Mouse (Mus musculus) CH12.LX (cell line): ENCODE measurements around the gene Eva1a. TPM values are rescaled to one million over a fixed set of nuclear protein-coding genes. Genes with fewer than 3 reads are reported as not detected.

Experiments
- DNase-seq: peaks from one replicate; pipeline ENCODE4 v3.0.0-alpha.2; 2013; ENCODE audit errors: extremely low read depth
- H3K27ac ChIP-seq: 2 replicates; pipeline ENCODE4 v1.5.1; 2012; ENCODE audit warnings: low read depth, mild to moderate bottlenecking, control low read depth, moderate library complexity; ENCODE audit not compliant: insufficient read depth
- H3K27me3 ChIP-seq: replicated peaks from 2 replicates; pipeline ENCODE3; 2012; ENCODE audit warnings: inconsistent platforms
- H3K36me3 ChIP-seq, 2 experiments: replicated peaks in 1 of 2; 2 replicates each; pipeline versions ENCODE3 to v1.6.1; 2012; ENCODE audit warnings: inconsistent platforms in 1 of 2, low read length in 1 of 2, mild to moderate bottlenecking in 1 of 2, mixed read lengths in 1 of 2, moderate library complexity in 1 of 2; ENCODE audit not compliant: control insufficient read depth in 1 of 2, insufficient read depth in 1 of 2
- H3K4me1 ChIP-seq, 2 experiments: 2 replicates each; pipeline ENCODE4 v1.6.1; 2012; ENCODE audit warnings: inconsistent platforms in 1 of 2, moderate library complexity in 1 of 2; ENCODE audit not compliant: insufficient read depth in 2 of 2, control insufficient read depth in 1 of 2
- H3K4me2 ChIP-seq: 2 replicates; pipeline ENCODE4 v1.6.1; 2012; ENCODE audit warnings: low read depth, mild to moderate bottlenecking, control low read depth; ENCODE audit not compliant: poor library complexity, insufficient read depth, severe bottlenecking
- H3K4me3 ChIP-seq, 3 experiments: fragments of 150-350 bp in 1 of 3; sonication (generic) in 1 of 3; replicated peaks in 1 of 3; 2 replicates each; pipeline versions ENCODE3 to v1.5.1; 2011 to 2012; ENCODE audit warnings: low read depth in 2 of 3, low read length in 2 of 3, mild to moderate bottlenecking in 2 of 3, moderate library complexity in 2 of 3, control low read depth in 1 of 3, improper control_type of control experiment in 1 of 3, inconsistent platforms in 1 of 3, mixed read lengths in 1 of 3; ENCODE audit not compliant: poor library complexity in 1 of 3
- H3K79me2 ChIP-seq: replicated peaks from 2 replicates; pipeline ENCODE4 v1.6.1; 2012; ENCODE audit warnings: mild to moderate bottlenecking, moderate library complexity; ENCODE audit not compliant: control insufficient read depth, poor library complexity, insufficient read depth, severe bottlenecking; ENCODE audit errors: extremely low read depth
- H3K9ac ChIP-seq: 2 replicates; pipeline ENCODE4 v1.6.1; 2012; ENCODE audit warnings: low read depth, mild to moderate bottlenecking, control low read depth, moderate library complexity; ENCODE audit not compliant: insufficient read depth
- H3K9me3 ChIP-seq: replicated peaks from 2 replicates; pipeline ENCODE3; 2012; ENCODE audit warnings: low read length, inconsistent platforms, mixed read lengths
- CHD1 ChIP-seq: IDR thresholded peaks from 2 replicates; pipeline ENCODE4 v1.6.1; 2012; ENCODE audit warnings: low read depth, low read length, improper control_type of control experiment, inconsistent platforms
- ELF1 ChIP-seq: IDR thresholded peaks from 2 replicates; pipeline ENCODE4 v1.6.1; 2014; ENCODE audit warnings: low read depth, mild to moderate bottlenecking, inconsistent platforms, low read length, improper control_type of control experiment
- HCFC1 ChIP-seq: IDR thresholded peaks from 2 replicates; pipeline ENCODE4 v1.6.1; 2012; ENCODE audit warnings: low read depth, mild to moderate bottlenecking, inconsistent platforms, low read length, improper control_type of control experiment
- IRF4 ChIP-seq: IDR thresholded peaks from 2 replicates; pipeline ENCODE4 v1.6.1; 2014; ENCODE audit warnings: low read depth, mild to moderate bottlenecking, inconsistent platforms, low read length, improper control_type of control experiment
- JUND ChIP-seq: conservative IDR thresholded peaks from 2 replicates; pipeline ENCODE4 v1.6.1; 2011; ENCODE audit warnings: low read depth, low read length, improper control_type of control experiment
- KAT2A ChIP-seq: IDR thresholded peaks from 2 replicates; pipeline ENCODE4 v1.6.1; 2012; ENCODE audit warnings: low read length, improper control_type of control experiment, inconsistent platforms; ENCODE audit not compliant: insufficient replicate concordance
- MAFK ChIP-seq: IDR thresholded peaks from 2 replicates; pipeline ENCODE4 v1.6.1; 2011; ENCODE audit warnings: low read length, improper control_type of control experiment; ENCODE audit not compliant: insufficient replicate concordance
- MAX ChIP-seq: IDR thresholded peaks from 2 replicates; pipeline ENCODE4 v1.6.1; 2011; ENCODE audit warnings: low read length, improper control_type of control experiment
- MAZ ChIP-seq: IDR thresholded peaks from 2 replicates; pipeline ENCODE4 v1.6.1; 2012; ENCODE audit warnings: low read depth, mild to moderate bottlenecking, inconsistent platforms, low read length, improper control_type of control experiment, moderate library complexity
- MEF2A ChIP-seq: IDR thresholded peaks from 2 replicates; pipeline ENCODE4 v1.6.1; 2014; ENCODE audit warnings: low read depth, mild to moderate bottlenecking, inconsistent platforms, low read length, improper control_type of control experiment, borderline replicate concordance
- MXI1 ChIP-seq: IDR thresholded peaks from 2 replicates; pipeline ENCODE4 v1.6.1; 2011; ENCODE audit warnings: mild to moderate bottlenecking, low read depth, low read length, improper control_type of control experiment
- MYC ChIP-seq: IDR thresholded peaks from 2 replicates; pipeline ENCODE4 v1.6.1; 2011; ENCODE audit warnings: low read depth, mild to moderate bottlenecking, improper control_type of control experiment, low read length
- NELFE ChIP-seq: IDR thresholded peaks from 2 replicates; pipeline ENCODE4 v1.6.1; 2011; ENCODE audit warnings: low read depth, low read length, improper control_type of control experiment
- POLR2AphosphoS2 ChIP-seq: IDR thresholded peaks from 2 replicates; pipeline ENCODE4 v1.6.1; 2011; ENCODE audit warnings: low read depth, low read length, improper control_type of control experiment
- RCOR1 ChIP-seq: conservative IDR thresholded peaks from 2 replicates; pipeline ENCODE4 v1.6.1; 2012; ENCODE audit warnings: low read depth, mild to moderate bottlenecking, inconsistent platforms, low read length, improper control_type of control experiment
- SIN3A ChIP-seq: IDR thresholded peaks from 2 replicates; pipeline ENCODE4 v1.6.1; 2012; ENCODE audit warnings: low read length, improper control_type of control experiment, inconsistent platforms
- UBTF ChIP-seq: IDR thresholded peaks from 2 replicates; pipeline ENCODE4 v1.6.1; 2012; ENCODE audit warnings: low read depth, mild to moderate bottlenecking, inconsistent platforms, low read length, improper control_type of control experiment, moderate library complexity
- USF2 ChIP-seq: conservative IDR thresholded peaks from 2 replicates; pipeline ENCODE4 v1.6.1; 2011; ENCODE audit warnings: low read depth, low read length, improper control_type of control experiment
- ZC3H11A ChIP-seq: IDR thresholded peaks from 2 replicates; pipeline ENCODE4 v1.6.1; 2012; ENCODE audit warnings: low read depth, mild to moderate bottlenecking, inconsistent platforms, low read length, improper control_type of control experiment
- dilution Hi-C: fragments of 300-500 bp; cut with MboI; formaldehyde crosslinking; loops from 2 replicates; pipeline ENCODE4 v1.14.3; 2020; ENCODE audit warnings: low sequenced_read_pairs; ENCODE audit not compliant: extremely low pct_unique_long_range_greater_than_20kb, extremely low pct_ligation_motif_present
- in situ Hi-C: fragments of 300-500 bp; cut with MboI; formaldehyde crosslinking; loops from 3 replicates; pipeline ENCODE4 v1.14.3; 2019; ENCODE audit warnings: low sequenced_read_pairs, low pct_ligation_motif_present, low pct_unique_long_range_greater_than_20kb, mixed read lengths
- polyA plus RNA-seq: library from polyadenylated mRNA; unstranded; fragments of >175 nt; gene quantifications from 2 replicates; pipeline ENCODE4 v1.2.1, GENCODE M21; 2012; ENCODE audit warnings: low read depth; ENCODE audit not compliant: insufficient read length
- total RNA-seq, 2 experiments: library from RNA; depleted of rRNA; stranded (reverse); fragments of 300-350 nt in 1 of 2; fragments of >200 nt in 1 of 2; gene quantifications; 2 replicates each; pipeline ENCODE4 v1.2.3; 2012 to 2014

The Eva1a gene
- total and polyA plus RNA-seq, 3 experiments: not detected

- Histone ChIP-seq H3K36me3 (no peaks in the 10 kb centered on the region), H3K4me2 (no peak overlapping the region), H3K9me3 (peaks cover 54% of the 10 kb centered on the region), H3K4me1 (no peaks in the 10 kb centered on the region), H3K9ac (no peak overlapping the region), H3K27ac (no peak overlapping the region), H3K27me3 (no peaks in the 10 kb centered on the region), H3K79me2 (no peaks in the 10 kb centered on the region), H3K4me3 (no peak overlapping the region)
- TF ChIP-seq MEF2A (no peak), CHD1 (no peak), SIN3A (no peak), ZC3H11A (no peak), MXI1 (no peak), KAT2A (no peak), NELFE (no peak), MAZ (no peak), ELF1 (no peak), MAX (no peak), RCOR1 (no peak), USF2 (no peak), HCFC1 (no peak), IRF4 (no peak), MAFK (no peak), JUND (no peak), MYC (no peak), UBTF (no peak), POLR2AphosphoS2 (no peak)
- in situ Hi-C loops (no loop called here), dilution Hi-C loops (no loop called here)
- DNase-seq: no peak
These were observed 71.6 kb downstream of the Eva1a start for GRCm38 (mm10) chr6:82112127-82113090.
